Mouse (Mus musculus): ENCODE measurements around the gene Scaf4. TPM values are rescaled to one million over a fixed set of nuclear protein-coding genes. Genes with fewer than 3 reads are reported as not detected.

The Scaf4 gene
- polyA plus RNA-seq (2014; fragmentation: Nextera tagmentation; extraction: Ambion mirVana) = 36.0 and 42.8 TPM in 2 replicates

DNA sequence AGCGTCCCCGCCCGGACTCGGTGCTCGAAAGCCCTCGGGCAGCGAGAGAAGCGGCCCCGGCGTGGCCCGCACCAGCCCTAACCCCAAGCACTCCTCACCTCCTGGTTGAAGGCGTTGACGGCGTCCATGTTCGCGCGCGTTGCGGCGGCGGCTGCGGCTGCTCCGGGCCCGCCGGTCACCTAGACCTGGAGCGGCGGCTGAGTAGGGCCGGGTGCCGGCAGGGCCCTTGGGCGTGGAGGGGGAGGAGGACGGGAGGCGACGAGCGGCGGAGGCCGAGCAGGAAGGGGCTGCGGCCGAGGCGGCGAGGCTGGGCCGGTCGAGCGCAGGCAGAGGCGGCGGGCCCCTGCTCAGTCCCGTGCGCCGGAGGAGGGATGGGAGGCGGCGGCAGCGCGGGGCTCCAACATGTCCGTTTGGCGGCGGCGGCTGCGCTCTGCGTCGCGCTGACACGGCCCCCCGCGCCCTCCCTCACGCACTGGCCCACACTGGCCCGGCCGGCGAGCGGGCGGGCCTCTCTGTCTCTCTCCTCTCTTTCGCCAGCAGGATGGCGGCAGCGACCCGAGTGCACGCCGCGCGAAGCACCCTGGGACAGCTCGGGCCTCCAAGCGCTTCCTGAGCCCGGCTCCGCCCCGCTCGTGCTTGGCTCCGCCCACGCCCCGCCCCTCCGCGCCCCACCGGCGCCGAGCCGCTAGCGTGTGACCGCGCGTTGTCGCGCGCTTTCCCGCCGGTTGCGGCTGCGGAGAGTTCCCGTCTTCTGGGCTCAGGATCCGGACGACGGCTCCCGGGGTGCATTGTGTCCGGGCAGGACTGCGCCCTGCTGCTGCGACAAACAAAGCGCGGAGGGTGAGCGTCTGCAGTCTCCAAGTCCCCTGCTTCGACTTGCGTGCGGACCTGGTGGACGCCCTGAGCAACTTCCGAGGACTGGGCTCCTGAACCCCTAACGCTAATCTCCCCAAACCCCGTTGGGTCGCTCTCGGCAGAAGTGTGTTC, at the start of gene Scaf4:
TSS of gene Scaf4 (minus strand) at position 599 of the 987 bp plus-strand sequence.
- peaks cover 29% of the 10 kb centered on the region; the same call in 1 of the 2 replicates for H3K4me1 ChIP-seq (ENCODE audit: insufficient read depth)
- H3K9ac ChIP-seq = peak within 1 kb of the TSS; percentile 97
- H3K27me3 ChIP-seq (ENCODE audit: insufficient read depth, low read length) = no peaks in the 10 kb centered on the region
- DNase-seq (peak; percentile 97), ATAC-seq (ENCODE audit: insufficient read depth) (peak; percentile 98)
- TF ChIP-seq CTCF (IDR thresholded peaks at IDR 0.05; ENCODE audit: low read depth) = peak; percentile 19; the same call in 1 of the 2 replicates
- WGBS = under 1% methylated on average over 109 of the region's 123 CpGs
- H3K36me3 ChIP-seq (ENCODE audit: insufficient read depth) = no peaks in the 10 kb centered on the region
- peak within 1 kb of the TSS; percentile 94 for H3K27ac ChIP-seq (ENCODE audit: low read depth)
- peak within 1 kb of the TSS; percentile 99 for H3K4me3 ChIP-seq (ENCODE audit: low read depth, low read length)
- H3K4me2 ChIP-seq = peak within 1 kb of the TSS; percentile 92
- no peaks in the 10 kb centered on the region for H3K9me3 ChIP-seq (ENCODE audit: low read depth, low read length)

DNA sequence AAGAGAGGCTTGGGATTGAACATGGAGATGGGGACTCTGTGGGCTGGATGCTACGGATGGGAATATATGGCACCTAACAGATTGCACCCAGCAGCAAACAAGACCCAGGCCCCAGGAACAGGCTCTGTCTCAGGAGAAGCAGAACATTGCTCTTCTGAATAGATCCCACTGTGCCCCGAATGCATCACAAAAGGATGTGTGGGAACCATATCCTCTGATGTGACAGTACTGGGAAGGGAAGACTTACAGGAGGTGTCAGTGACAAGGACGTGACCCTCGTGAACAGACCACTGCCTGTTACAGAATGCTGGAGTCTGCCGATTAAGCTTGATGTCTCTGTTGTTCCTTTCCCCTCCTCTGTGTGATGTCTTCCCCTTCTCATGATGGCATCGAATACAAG, 48.2 kb upstream of the Scaf4 start:
- no peak overlapping the region for H3K4me2 ChIP-seq
- no peak for TF ChIP-seq CTCF (IDR thresholded peaks at IDR 0.05; ENCODE audit: low read depth)
- no peak overlapping the region for H3K4me3 ChIP-seq (ENCODE audit: low read depth, low read length)
- H3K36me3 ChIP-seq (ENCODE audit: insufficient read depth) = no peaks in the 10 kb centered on the region
- 41% methylated on average over 6 of the region's 6 CpGs for WGBS
- no peaks in the 10 kb centered on the region for H3K27me3 ChIP-seq (ENCODE audit: insufficient read depth, low read length)
- H3K4me1 ChIP-seq (ENCODE audit: insufficient read depth) = no peaks in the 10 kb centered on the region
- no peak overlapping the region for H3K9ac ChIP-seq
- H3K9me3 ChIP-seq (ENCODE audit: low read depth, low read length) = no peaks in the 10 kb centered on the region
- DNase-seq (no peak), ATAC-seq (ENCODE audit: insufficient read depth) (no peak)
- no peak overlapping the region for H3K27ac ChIP-seq (ENCODE audit: low read depth)

DNA sequence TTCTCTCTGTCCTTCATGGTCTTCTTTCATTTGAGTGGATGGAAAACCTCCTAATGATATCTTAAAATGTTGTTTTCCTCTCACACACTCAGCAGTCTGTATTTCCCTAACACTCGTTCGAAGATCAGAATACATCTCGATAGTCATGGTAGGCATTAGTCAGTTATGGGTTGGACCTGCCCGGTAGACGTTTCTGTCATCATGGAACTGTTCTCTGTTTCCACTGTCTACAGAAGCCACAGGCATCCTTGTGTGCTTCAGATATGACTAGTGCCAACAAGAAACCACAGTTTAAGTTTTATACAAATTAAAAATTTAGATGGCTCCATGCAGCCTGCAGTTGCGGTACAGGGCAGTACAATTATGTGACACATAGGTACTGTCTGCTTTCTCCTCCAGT, 46.7 kb upstream of the Scaf4 start:
- WGBS = 90% methylated on average over 6 of the region's 6 CpGs
- no peak overlapping the region for H3K4me3 ChIP-seq (ENCODE audit: low read depth, low read length)
- no peak for TF ChIP-seq CTCF (IDR thresholded peaks at IDR 0.05; ENCODE audit: low read depth)
- no peak for ATAC-seq (ENCODE audit: insufficient read depth)
- H3K9ac ChIP-seq = no peak overlapping the region
- H3K27ac ChIP-seq (ENCODE audit: low read depth) = no peak overlapping the region
- no peak for DNase-seq
- no peaks in the 10 kb centered on the region for H3K36me3 ChIP-seq (ENCODE audit: insufficient read depth)
- H3K9me3 ChIP-seq (ENCODE audit: low read depth, low read length) = no peaks in the 10 kb centered on the region
- no peaks in the 10 kb centered on the region for H3K27me3 ChIP-seq (ENCODE audit: insufficient read depth, low read length)
- H3K4me2 ChIP-seq = no peak overlapping the region
- H3K4me1 ChIP-seq (ENCODE audit: insufficient read depth) = no peaks in the 10 kb centered on the region

DNA sequence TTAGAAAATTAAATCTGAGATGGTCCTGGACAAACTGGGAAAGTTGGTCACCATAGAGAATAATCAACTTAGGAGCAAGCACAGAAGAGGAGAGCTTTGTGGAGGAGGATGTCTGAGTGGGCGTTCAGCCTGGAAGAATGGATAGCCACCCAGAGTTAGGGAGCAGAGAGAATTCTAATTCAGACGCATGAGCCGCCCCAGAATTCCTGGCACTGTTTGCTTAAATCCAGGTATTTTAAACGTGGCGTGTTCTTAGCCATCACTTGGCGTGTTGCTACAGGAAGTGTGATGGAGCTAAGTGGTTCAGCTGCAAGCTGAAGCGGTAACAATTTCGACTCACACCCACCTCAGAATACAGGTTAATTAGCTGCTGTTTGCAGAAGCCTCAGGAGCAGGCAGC, 45.2 kb upstream of the Scaf4 start:
- H3K27me3 ChIP-seq (ENCODE audit: insufficient read depth, low read length) = no peaks in the 10 kb centered on the region
- H3K9ac ChIP-seq = no peak overlapping the region
- H3K4me2 ChIP-seq = no peak overlapping the region
- TF ChIP-seq CTCF (IDR thresholded peaks at IDR 0.05; ENCODE audit: low read depth) = no peak
- no peak overlapping the region for H3K4me3 ChIP-seq (ENCODE audit: low read depth, low read length)
- 56% methylated on average over 8 of the region's 8 CpGs for WGBS
- no peaks in the 10 kb centered on the region for H3K4me1 ChIP-seq (ENCODE audit: insufficient read depth)
- no peak overlapping the region for H3K27ac ChIP-seq (ENCODE audit: low read depth)
- H3K36me3 ChIP-seq (ENCODE audit: insufficient read depth) = no peaks in the 10 kb centered on the region
- ATAC-seq (ENCODE audit: insufficient read depth) (no peak), DNase-seq (no peak)
- H3K9me3 ChIP-seq (ENCODE audit: low read depth, low read length) = no peaks in the 10 kb centered on the region

DNA sequence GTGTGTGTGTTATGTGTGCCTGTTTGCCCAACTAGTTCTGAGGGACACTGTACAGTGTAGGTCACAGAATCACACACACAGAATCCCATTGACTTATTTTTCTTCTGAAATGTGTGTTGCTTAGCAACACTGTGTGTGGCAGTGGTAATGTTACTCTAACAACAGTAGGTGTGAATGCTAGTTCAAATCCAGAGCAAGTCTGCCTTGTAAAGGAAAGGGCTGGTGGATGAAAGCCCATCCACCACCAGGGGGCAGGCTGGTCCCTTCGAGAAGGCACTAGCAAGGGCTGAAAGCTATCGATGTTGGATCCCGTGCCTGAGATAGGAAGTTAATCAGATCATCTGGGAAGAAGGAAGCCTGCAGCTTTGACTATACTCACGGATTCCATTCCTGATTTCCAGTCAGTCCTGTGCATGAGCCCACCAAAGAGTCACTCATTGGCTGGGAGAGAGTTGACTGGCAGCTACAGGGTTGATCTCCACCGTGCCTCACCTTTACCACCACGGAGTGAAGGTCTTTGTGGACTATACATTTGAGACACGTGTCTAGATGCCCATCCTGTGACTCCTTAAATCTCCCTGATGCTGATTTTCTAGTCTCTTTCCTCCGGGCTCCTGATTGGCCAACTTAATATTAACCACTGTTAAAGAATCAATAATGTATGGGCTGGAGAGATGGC, 38.7 kb upstream of the Scaf4 start:
- Histone ChIP-seq H3K4me3 (ENCODE audit: low read depth, low read length) (no peak overlapping the region), H3K9me3 (ENCODE audit: low read depth, low read length) (no peaks in the 10 kb centered on the region), H3K4me2 (no peak overlapping the region), H3K27ac (ENCODE audit: low read depth) (no peak overlapping the region), H3K9ac (no peak overlapping the region), H3K27me3 (ENCODE audit: insufficient read depth, low read length) (no peaks in the 10 kb centered on the region), H3K36me3 (ENCODE audit: insufficient read depth) (no peaks in the 10 kb centered on the region), H3K4me1 (ENCODE audit: insufficient read depth) (no peaks in the 10 kb centered on the region)
- peak; percentile 95 for TF ChIP-seq CTCF (IDR thresholded peaks at IDR 0.05; ENCODE audit: low read depth)
- peak; percentile 93 for DNase-seq
- 26% methylated on average over 8 of the region's 8 CpGs for WGBS
- ATAC-seq (ENCODE audit: insufficient read depth) = peak; percentile 82

DNA sequence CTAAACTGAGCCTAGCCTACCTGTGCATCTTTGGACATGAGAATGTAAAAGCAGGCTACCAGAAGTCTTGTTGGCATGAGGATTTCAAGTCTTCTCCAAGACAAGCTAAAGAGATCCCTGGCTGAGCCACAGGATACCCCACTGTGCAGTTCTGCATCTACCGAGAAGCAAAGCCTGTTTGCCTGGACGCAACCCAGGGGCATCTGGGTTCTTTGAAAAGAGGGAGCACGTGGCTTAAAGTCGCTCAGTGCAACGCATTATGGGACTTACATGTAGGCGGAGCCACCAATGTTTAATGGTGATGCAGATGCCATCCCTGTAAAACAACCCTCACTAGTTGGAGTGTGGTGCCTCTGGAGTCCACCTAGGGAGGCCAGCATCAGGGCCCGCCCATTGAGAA, 35.0 kb upstream of the Scaf4 start:
- Histone ChIP-seq H3K4me1 (ENCODE audit: insufficient read depth) (no peaks in the 10 kb centered on the region), H3K27me3 (ENCODE audit: insufficient read depth, low read length) (no peaks in the 10 kb centered on the region), H3K9me3 (ENCODE audit: low read depth, low read length) (no peaks in the 10 kb centered on the region), H3K36me3 (ENCODE audit: insufficient read depth) (no peaks in the 10 kb centered on the region), H3K4me3 (ENCODE audit: low read depth, low read length) (no peak overlapping the region), H3K27ac (ENCODE audit: low read depth) (no peak overlapping the region), H3K4me2 (no peak overlapping the region), H3K9ac (no peak overlapping the region)
- ATAC-seq (ENCODE audit: insufficient read depth) = no peak
- no peak for DNase-seq
- 76% methylated on average over 7 of the region's 7 CpGs for WGBS
- no peak for TF ChIP-seq CTCF (IDR thresholded peaks at IDR 0.05; ENCODE audit: low read depth)

DNA sequence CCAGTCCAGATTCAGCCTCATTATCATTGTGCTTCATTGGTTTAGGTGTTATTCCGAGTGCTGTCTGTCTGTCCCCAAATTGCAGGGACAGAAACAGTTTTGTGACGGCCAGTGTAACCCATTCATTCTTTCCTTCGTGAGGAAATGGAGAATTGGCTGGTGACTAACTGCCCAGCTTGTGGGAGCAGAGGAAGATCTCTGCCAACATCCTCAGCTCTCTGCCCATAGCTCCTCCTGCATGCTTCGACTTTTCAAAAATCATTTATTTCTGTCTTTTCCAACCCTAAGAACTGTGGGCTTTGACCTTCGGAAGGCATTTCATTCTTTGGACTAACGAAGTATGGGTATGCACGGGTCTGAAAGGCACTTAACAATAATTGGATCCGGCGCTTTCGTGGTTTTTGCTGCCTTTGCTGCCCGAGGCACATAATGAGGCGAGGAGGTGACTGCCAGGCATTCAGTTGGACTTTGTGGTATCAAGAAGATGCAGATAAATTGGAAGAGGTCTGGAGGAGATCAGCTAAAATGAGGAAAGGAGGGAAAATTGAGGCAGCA, 34.1 kb upstream of the Scaf4 start:
- no peak overlapping the region for H3K27ac ChIP-seq (ENCODE audit: low read depth)
- H3K4me3 ChIP-seq (ENCODE audit: low read depth, low read length) = no peak overlapping the region
- ATAC-seq (ENCODE audit: insufficient read depth) (no peak), DNase-seq (no peak)
- no peaks in the 10 kb centered on the region for H3K36me3 ChIP-seq (ENCODE audit: insufficient read depth)
- H3K4me1 ChIP-seq (ENCODE audit: insufficient read depth) = no peaks in the 10 kb centered on the region
- no peaks in the 10 kb centered on the region for H3K9me3 ChIP-seq (ENCODE audit: low read depth, low read length)
- H3K9ac ChIP-seq = no peak overlapping the region
- no peak for TF ChIP-seq CTCF (IDR thresholded peaks at IDR 0.05; ENCODE audit: low read depth)
- H3K27me3 ChIP-seq (ENCODE audit: insufficient read depth, low read length) = no peaks in the 10 kb centered on the region
- WGBS = 85% methylated on average over 12 of the region's 12 CpGs
- H3K4me2 ChIP-seq = no peak overlapping the region
